Mouse (Mus musculus) right cerebral cortex, postnatal 4 days (tissue): ENCODE measurements around the gene Cit.
A peak's percentile ranks its signal among the peaks of the same experiment; 100 is the strongest.

ENCODE experiments used
- DNase-seq: peaks from one replicate; pipeline ENCODE4 v3.0.0-alpha.2; 2022

Cit gene

DNA sequence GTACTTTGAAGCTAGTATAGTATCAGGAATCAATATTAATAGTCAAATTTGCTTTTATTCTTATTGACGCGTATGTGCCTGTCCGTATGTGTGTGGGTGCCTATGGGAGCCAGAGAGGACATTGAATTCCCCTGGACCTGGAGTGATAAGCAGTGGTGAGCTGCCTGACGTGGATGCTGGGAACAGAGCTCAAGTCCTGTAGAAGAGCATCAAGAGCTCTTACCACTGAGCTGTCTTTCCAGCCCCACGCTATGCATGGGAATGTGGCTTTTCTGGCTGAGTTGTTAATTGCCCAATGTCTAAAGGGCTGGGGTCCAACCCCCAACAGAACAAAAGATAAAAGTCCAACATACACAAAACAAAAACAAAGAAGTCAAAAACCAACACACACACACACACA is 131.4 kb downstream of the Cit start:
- DNase-seq, result no peak

GRCm38 (mm10) chr5:115977266-115977665 is 132.2 kb downstream of the Cit start:
- DNase-seq, result no peak

DNA sequence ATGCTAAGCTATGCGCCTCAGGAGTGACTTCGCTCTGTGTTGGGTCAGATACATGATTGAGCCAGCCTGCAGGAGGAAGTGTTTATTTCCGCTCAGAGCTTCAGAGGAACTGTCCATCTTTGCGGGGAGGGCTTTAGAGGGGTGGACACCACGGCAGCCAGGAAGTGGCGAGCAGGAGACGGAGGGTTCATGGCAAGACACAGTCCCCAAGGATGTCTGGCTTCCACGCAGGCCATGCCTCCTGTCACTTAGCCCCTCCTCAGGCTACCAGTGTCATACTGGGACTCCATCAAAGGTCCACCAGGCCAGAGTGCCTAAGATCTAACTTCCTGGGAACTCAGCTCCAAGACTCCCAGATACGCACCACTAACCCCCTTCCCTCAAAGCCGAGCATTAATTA is 132.7 kb downstream of the Cit start:
- DNase-seq, result no peak

DNA sequence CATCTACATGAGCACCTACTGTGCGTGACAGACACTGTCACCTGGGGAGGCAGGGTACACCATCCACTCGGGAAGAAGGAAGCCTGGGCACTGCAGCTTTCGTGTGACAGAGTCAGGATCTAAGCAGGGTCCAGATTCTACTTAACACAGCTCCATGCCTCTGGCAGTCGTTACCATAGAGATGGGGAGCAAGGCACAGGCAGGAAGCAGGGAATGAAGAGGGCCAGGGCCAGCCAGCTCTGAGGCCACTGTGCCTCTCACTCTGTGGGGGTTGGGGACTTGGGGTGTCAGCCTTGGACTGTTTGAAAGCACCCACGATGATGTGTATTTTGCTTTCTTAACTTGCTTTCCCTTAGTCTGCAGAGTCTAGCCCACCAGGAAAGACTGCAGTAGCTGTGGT is 133.2 kb downstream of the Cit start:
- DNase-seq, result no peak

- no peak for DNase-seq
These were observed 134.1 kb downstream of the Cit start for GRCm38 (mm10) chr5:115979134-115979696.

- no peak for DNase-seq
These were observed 135.5 kb downstream of the Cit start for GRCm38 (mm10) chr5:115980537-115980936.

- DNase-seq, result peak; percentile 48
These were observed 137.7 kb downstream of the Cit start for GRCm38 (mm10) chr5:115982671-115983373.

GRCm38 (mm10) chr5:115984392-115984791 is 139.3 kb downstream of the Cit start:
- no peak for DNase-seq

GRCm38 (mm10) chr5:115985101-115985500 is 140.0 kb downstream of the Cit start:
- DNase-seq, result no peak

- no peak for DNase-seq
These were observed 142.2 kb downstream of the Cit start for GRCm38 (mm10) chr5:115987284-115987683.

DNA sequence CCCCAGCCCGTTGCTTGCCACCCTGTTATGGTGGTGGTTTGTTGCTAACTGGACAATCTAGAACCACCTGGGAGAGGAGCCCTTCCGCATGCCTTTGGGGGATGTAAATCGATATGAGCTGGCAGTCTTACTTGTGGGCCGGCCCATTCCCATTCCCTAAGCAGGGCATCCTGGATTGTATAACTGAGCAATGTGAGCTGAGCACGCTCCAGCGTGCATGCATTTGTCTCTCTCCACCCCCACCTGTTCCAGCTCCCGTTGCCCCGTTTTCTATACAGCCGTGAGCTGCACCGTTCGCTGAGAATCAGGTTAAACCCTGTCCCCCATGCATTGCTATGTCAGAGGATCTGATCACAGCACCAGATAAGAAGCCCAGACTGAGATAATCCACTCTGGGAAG is 146.6 kb downstream of the Cit start:
- no peak for DNase-seq

DNA sequence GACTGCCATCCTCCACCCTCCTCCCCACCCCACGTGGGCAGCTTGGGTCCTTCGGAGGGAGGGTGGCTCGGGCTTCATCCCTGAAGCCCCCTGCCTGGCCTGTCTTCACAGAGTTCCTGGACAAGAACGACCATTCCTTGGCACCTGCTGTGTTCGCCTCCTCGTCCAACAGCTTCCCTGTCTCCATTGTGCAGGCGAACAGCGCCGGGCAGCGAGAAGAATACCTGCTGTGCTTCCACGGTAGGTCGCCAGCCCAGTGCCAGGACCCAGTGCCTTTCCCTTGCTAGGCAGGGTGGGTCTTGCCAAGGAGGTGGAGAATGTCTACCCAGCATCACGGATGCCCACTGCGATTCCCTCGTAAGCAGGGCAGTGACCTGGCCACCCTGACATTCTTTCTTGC is 149.0 kb downstream of the Cit start:
- no peak for DNase-seq

- no peak for DNase-seq
These were observed 152.3 kb downstream of the Cit start for GRCm38 (mm10) chr5:115997376-115997775.

DNA sequence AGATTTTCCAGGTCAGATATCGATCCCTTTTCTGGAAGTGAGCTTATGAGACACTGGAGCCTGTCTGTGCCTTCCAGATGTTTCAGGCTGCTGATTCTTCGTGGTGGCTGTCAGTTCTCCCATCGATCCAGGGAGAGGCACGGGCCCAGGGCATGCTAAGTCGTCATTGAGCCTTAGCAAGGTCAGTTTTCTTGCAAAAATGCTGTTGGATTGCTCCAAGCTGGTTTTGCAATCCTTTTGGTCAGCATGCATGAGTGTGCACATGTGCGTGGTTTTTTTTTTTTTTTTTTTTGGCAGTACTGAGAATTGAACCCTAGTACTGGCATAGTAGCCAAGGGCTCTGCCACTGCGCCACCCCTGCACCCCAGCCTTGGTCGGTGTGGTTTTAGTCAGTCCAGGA is 158.1 kb downstream of the Cit start:
- no peak for DNase-seq

DNA sequence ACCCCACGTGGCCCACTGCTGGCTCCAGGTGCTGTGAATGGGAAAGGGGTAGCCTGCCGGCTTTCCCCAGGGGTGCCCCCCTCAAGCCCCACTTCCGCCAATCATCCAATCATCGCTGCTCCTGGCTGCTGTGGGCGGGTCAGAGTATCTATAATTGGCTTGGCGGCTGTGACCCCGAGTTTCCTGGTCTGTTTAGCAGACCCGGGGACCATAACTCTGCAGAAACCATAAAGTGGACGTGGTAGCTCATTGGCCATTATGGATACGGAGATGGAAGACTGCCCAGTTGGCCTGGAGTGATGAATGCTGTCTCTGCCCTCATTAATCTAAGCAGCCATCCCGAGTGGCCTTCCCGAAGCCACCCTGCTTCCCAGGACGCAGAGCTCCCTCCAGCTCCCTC is 158.7 kb downstream of the Cit start:
- no peak for DNase-seq

GRCm38 (mm10) chr5:116004271-116004670 is 159.2 kb downstream of the Cit start:
- no peak for DNase-seq

GRCm38 (mm10) chr5:116006324-116007099 is 161.4 kb downstream of the Cit start:
- peak; percentile 30 for DNase-seq

DNA sequence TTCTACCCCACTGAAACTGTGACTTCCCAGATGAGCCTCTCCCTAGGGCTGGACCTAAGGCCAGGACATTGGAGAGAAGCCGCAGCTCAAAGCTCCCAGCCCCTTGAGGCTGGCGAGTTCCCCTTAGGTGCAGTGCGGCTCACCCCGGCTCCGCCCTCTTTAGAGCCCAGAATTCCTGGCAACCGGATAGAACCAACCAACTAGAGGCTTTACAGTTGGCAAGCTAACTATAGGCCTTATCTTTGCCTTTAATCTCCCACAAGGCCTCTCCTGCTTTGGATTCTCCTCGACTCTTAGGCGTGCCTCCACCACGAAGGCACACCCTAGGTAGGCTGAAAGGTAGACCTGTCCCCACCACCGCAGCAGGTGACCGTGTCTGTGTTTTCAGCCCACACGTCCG is 162.6 kb downstream of the Cit start:
- DNase-seq, result no peak

DNA sequence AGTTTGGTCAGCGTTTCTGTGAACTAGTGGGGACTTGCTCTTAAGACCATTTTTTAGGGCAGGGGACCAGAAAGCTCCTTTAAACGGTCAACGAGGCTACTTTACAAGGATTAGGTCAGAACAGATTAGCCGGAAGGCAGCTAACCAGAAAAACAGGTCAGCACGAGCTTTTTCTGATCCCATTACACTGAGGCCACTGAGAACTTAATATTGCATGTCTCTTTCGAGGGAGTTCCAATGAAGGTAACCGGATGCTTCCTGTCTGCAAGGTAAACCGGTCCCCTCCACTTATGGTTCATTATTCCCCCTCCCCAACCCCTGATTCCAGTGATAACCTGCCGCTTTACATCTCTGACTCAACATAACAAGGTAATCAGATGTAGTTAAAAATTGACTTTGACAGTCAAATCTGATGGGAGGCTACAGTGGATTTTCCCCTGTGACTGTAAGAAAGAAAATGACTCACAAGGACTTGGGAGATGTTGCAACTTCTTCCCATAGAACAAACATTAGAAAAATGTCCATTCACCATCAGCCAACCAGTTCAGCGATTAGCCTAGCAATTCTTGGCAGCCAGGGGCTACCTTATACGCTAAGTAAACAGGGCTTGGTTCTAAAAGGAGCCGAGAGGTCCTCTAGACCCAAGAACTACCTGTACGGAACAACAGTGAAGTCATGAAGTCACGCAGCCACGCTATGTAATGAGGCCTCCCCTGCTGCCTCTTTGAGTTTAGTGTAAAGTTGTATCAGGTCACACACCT is 164.2 kb downstream of the Cit start:
- DNase-seq, result no peak

GRCm38 (mm10) chr5:116009884-116010627 is 165.0 kb downstream of the Cit start:
- DNase-seq, result no peak

- DNase-seq, result no peak
These were observed 166.6 kb downstream of the Cit start for GRCm38 (mm10) chr5:116011700-116012099.

- no peak for DNase-seq
These were observed 167.4 kb downstream of the Cit start for GRCm38 (mm10) chr5:116012503-116012902.

DNA sequence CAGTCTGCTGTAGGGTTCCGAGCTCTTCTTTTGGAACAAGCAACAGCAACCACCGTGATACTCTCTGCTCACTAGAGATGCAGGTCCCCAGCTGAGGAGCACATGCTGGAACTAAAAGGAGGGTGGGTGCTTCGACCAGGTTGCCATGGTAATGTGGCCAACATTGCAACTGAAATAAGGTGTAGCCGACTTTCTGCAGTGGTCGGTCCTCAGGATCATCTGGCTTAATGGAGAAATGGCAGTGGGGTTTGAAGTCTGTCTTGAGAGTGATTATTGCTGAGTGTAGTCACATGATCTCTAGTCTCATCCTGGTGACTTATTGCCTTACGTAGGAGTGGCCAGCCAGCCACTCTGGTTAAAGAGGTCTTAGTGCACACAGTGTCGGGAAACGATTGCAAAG is 168.7 kb downstream of the Cit start:
- DNase-seq, result no peak
